Mouse (Mus musculus): ENCODE measurements around the gene Jund.

Jund gene

DNA sequence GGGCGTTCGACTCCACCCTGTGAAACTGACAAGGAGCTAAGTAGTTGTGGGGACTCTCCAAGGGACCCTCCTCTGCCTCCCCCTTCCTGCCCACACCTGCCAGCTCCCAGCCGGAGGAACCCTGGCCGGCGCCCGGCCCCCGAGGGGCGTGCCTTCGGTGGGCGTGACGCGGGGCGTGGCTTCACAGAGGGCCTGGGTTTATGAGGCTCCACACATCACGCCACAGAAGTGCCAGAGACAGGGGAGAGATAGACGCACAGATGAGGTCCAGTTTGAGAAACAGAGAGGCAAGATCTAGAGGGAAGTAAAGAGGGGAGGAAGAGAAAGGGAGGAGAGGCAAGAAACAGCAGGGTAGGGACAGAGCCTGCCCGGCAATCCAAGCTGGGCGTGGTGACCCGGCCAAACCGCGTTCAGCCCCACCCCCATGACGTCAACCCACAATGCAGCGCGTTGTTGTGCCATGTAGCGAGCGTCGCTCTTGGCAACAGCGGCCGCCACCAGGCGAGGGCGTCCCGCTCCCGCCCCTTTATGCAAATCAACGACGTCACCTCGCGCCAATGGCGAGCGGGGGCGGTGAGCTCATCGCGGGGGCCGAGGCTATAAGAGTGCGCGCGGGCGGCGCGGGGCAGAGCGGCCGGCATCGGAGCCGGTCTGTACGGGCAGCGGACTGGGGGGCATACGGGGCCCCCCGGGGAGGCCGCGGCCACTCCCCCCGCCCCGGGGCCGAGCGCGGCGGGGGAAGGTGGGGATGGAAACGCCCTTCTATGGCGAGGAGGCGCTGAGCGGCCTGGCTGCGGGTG, at the start of gene Jund:
Gene Jund, plus strand, starts transcription at position 640 of the 800 bp plus-strand sequence.
- ATAC-seq (ENCODE audit: low TSS enrichment), result peak; percentile 70

- ATAC-seq (ENCODE audit: low TSS enrichment), result no peak
These were observed 49.4 kb upstream of the Jund start for GRCm38 (mm10) chr8:70649324-70649723.

DNA sequence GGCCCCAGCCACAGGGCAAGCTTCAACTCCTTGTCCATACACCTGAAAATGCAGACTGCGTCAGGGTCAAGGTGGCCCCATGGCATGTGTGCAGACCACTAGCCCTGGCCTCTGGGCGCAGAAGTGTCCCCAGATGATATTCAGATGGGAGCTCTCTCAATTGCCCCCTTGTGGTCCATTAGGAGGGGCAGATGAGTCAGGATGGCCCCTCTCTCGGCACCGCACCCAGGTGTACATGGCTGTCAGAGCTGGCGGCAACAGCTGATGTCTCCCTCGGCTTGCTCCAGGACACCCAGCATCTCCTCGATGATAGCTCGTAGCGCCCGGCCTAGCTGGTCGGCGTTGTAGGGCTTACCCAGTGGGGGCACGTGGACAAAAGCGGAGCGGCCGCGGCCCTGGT, 48.4 kb upstream of the Jund start:
- no peak for ATAC-seq (ENCODE audit: low TSS enrichment)

- no peak for ATAC-seq (ENCODE audit: low TSS enrichment)
These were observed 45.5 kb upstream of the Jund start for GRCm38 (mm10) chr8:70653226-70653625.

DNA sequence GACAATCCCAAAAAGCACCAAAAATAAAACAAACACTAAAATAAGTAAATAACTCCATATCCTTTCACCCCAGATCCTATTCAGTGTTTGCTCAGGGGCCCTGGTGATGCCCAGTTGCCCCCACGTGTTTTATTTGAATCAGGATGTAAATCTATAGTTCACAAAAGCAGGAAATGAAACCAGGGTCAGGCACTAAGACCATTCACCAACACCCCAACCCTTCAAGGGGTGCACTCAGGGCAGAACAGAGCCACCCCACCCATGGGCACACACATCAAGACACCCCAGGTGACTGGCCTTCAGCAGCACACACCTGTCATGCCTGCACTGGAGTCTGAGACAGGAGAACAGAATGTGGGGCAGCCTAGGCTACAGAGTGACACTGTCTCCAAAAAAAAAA, 44.6 kb upstream of the Jund start:
- no peak for ATAC-seq (ENCODE audit: low TSS enrichment)

- no peak for ATAC-seq (ENCODE audit: low TSS enrichment)
These were observed 43.3 kb upstream of the Jund start for GRCm38 (mm10) chr8:70655469-70655868.

DNA sequence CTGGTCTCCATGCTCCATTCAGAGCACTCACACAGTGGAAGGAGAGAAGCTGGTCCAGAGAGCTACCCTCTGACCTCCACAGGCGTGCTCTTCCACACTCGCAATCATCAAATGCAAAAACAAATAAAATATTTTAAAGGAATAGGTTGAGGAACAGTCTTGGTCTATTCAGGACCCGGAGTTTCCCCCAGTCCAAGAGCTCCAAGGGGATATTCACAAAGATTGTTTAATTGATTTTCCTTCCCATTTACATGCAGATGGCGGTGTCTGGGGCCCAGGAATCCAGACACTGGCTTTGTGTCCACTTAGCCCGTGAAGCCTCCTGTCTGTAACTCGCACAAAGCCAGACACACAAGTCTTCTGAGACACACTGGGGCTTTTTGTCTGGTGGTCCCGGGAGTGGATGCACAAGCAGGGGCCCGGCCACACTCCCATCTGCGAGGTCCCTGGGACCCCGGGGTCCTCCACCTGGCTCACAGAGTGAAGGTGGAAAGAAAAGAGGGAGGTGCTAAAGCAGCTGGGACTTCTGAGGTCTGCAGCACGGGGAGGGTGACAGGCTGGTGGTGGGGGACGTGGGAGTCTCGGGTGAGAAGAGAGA, 42.5 kb upstream of the Jund start:
- no peak for ATAC-seq (ENCODE audit: low TSS enrichment)

DNA sequence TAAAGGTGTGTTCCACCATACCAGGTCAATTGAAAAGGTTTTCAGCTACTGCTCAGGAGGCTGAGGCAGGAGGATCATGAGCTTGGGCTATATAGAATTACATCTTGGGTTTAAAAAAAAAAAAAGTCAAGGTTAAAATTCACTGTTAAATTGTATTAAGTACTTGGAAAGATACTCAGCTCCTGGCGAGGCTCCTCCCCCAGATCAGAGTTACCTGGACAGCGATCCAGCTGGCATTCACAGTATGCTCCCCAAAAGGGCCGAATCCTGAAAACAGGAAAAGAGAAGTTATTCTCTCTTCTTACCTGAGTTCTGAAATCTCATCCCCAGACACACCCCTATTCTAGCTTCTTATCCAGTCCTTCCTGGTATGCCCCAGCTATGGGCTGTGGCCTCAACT, 41.5 kb upstream of the Jund start:
- no peak for ATAC-seq (ENCODE audit: low TSS enrichment)

- ATAC-seq (ENCODE audit: low TSS enrichment), result no peak
These were observed 41.0 kb upstream of the Jund start for GRCm38 (mm10) chr8:70657739-70658138.

DNA sequence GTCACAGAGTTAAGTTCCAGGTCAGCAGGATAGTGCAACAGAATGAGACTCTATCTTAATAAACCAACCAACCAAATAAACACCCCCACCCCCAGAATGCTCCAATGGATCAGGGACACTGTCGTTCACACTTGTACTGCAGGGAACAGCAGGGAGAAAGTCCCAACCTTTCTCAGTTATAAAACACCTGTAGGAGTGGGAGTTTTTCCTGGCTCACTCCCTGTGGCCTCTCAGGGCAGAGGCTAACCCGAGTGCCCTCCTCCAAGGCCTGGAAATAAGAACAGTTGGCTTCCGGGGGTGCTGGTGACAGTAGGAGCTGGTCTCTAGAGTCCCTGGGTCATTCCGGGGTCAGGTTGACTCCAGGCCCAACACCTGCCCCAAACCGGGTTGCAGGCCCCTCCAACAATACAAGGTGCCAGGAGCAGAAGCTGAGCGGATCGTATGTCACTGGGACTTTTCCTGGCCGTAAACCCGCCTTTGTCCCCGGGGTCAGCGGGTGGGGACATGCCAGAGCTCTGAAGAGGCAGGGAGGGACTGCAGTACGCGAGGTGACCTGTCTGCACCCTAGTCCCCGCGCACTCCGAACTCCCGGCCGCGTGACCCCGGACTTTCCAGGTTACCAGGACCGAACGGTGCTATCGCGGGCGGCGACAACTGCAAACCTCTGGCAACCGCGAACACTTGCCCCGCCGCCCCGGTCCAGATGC, 39.7 kb upstream of the Jund start:
- no peak for ATAC-seq (ENCODE audit: low TSS enrichment)

DNA sequence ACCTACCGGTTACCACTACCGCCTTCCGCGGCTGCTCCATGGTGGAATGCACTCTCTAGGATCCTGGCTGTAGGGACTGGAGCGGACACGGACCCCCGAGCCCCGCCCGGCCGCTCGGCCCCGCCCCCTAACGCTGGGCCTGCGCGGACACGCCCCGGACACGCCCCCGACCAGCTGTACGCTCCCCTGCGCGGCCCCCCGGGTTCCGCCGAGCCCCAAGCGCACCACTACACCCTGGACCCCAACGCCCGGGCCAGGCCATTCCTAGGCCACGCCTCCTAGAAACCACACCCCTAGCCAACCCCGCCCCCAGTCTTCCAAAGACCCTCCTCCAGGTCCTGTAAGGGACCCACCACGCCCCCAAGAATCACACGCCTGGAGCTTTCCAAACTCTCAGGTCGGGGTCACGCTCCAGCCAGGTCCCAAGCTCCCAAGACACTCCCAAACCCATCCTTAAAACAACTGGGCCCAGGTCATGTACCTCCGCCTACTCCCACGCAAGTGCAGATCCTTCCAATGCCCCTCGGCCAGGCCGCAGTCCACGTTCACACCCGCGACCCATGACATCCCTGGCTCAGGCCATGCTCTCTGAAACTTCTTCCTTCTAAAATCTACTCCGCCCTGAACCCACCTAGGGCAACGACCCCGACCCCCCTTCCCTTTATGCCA, 39.0 kb upstream of the Jund start:
- ATAC-seq (ENCODE audit: low TSS enrichment), result peak; percentile 79

- ATAC-seq (ENCODE audit: low TSS enrichment), result peak; percentile 7; the same call in 1 of the 2 replicates
These were observed 38.5 kb upstream of the Jund start, which contains the start of gene Pgpep1 for GRCm38 (mm10) chr8:70660273-70660725. Gene Pgpep1, minus strand, starts transcription at chr8:70660388.

- ATAC-seq (ENCODE audit: low TSS enrichment), result no peak
These were observed 35.1 kb upstream of the Jund start for GRCm38 (mm10) chr8:70663691-70664090.

GRCm38 (mm10) chr8:70664631-70665030, 34.1 kb upstream of the Jund start:
- ATAC-seq (ENCODE audit: low TSS enrichment), result no peak

DNA sequence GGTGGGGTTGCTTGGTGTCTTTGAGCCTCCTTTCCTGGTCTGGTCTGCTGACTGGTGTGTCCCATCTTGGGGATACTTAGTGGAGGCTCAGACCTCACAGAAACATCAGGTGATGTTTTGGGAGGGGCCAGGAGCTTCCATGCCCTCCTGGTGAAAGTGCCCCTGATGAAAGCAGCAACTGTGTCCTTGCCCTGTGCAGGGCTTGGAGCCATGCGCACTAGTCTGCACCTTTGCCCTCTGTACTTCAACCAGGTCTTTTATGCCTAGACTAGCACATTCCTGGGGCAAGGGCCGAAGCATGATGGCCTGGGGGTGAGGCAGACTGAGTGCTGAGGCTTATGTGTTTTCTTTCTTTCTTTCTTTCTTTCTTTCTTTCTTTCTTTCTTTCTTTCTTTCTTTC, 33.1 kb upstream of the Jund start:
- ATAC-seq (ENCODE audit: low TSS enrichment), result no peak

GRCm38 (mm10) chr8:70667071-70667470, 31.7 kb upstream of the Jund start:
- ATAC-seq (ENCODE audit: low TSS enrichment), result peak; percentile 87

DNA sequence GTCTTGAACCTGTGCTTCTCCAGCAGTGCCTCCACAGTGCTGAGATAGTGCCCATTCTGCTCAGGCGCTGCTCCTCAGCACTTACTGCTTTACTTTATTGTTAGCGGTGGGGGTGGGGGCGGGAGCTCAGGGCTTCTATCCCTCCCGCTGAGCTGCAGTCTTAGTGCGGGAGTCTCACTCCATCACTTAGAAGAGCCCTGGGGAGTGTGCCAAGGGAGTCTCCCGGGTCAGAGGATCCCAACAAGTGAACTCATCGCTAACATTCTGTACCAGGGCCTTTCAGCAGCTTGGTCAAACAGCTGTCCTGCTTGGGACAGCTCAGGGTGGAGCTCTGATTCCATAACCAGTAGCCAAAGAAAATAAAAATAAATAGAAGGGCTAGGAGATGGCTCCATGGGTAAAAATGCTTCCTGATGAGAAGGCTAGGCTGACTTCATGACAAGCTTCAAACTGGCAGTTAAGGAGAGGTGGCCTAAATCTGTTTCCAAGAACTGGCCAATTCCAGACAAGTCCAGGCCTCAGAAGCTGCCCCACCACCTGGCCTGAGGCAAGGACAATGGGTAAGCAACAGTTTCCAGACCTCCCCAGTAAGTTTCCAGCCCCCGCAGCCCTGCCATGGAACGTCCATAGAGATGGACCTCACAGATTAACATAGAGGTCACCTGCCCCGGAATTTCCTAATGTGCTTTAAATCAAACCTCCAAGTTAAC, 27.0 kb upstream of the Jund start:
- ATAC-seq (ENCODE audit: low TSS enrichment), result no peak

DNA sequence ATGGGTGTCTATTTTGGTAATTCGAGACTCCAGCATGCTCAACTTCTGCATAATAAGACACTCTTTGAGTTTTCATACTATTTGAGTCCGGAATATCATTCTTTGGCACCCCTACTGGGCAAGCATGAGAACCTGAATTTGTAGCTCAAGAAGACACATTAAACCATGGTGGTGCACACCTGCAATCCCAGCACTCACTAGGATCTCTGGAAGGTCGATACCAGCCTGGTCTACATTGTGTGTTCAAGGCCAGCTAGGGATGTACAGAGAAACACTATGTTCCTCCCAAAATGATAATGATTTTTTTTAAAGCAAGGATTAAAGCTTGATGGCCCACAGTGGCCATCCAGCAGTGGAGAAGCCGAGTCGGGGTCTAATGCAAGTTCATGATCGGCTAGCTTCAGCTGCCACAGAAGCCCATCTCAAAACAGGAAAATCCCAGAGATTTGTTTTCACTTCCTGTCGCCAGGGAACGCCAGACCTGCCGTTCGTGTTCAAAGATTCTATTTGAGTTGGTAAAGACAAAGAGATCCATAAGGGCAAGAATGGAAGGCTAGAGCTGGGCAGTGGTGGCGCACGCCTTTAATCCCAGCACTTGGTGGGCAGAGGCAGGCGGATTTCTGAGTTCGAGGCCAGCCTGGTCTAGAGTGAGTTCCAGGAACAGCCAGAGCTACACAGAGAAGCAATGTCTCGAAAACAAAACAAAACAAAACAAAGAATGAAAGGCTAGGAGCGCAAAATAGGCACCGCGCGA, 26.2 kb upstream of the Jund start:
- no peak for ATAC-seq (ENCODE audit: low TSS enrichment)

GRCm38 (mm10) chr8:70673079-70673856, 25.5 kb upstream of the Jund start, which contains the start of gene Lsm4:
Gene Lsm4, plus strand, starts transcription at chr8:70673248.
- peak; percentile 95 for ATAC-seq (ENCODE audit: low TSS enrichment)

DNA sequence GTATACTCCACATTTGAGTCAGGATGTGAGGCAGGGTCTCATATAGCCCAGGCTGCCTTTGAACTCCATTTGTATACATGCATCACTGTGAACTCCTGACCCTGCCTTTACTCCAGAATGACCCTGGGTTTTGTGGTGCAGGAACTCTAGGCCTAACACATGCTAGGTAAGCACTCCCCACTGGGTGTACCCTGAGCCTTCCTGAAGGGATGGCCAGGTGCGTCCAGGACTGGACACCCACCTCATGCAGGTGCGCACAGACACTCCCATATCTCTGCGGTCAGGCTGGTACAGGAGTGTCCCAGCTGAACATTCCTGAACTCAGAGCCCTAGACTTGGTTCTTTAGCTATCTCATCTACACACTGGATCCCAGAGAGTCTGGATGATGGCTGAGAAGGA, 24.6 kb upstream of the Jund start:
- ATAC-seq (ENCODE audit: low TSS enrichment), result no peak
